Mouse (Mus musculus) bone marrow macrophage, adult 2 months (primary cell): ENCODE data around the gene Cfap58.

Source experiments
- CTCF ChIP-seq: IDR thresholded peaks from 2 replicates; pipeline ENCODE4 v1.5.1; 2012; ENCODE audit warnings: low read depth, mild to moderate bottlenecking, low read length, moderate library complexity
- POLR2A ChIP-seq: IDR thresholded peaks from 2 replicates; pipeline ENCODE4 v1.6.1; 2012; ENCODE audit warnings: mild to moderate bottlenecking, low read depth, low read length, borderline replicate concordance

DNA sequence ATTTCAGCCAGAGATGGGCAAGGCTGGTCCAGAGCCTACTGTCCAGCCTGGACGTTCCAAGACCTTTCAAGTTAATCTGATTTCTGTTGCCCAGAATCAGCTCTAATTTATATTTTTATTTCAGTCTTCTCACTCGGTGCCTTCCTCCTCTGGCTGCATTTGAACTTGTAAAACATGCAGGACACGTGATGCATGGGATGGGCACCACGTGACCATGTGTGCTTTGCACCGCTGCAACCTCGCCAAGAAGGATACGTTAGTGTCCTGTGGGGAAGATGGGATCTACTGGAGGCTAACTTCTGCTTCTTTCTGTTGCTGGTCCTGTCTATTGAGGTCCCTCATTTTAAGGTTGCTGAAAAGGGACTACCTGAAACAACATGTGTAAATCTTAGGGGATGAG is 109.8 kb downstream of the Cfap58 start:
- no peak for TF ChIP-seq CTCF
- no peak for TF ChIP-seq POLR2A
